In genomic region chr7:15949216-15949790, GRCm38 (mm10) we compare ENCODE assay signal across 9 mouse cellular contexts. TPM values are rescaled to one million over a fixed set of nuclear protein-coding genes. Genes with fewer than 3 reads are reported as not detected.
DNase-seq lines count a peak whose midpoint lies in the region; ATAC-seq and TF ChIP-seq lines count a peak whose summit lies in the region.
"Had no signal": no experiment of that assay in that cellular context is flagged by ENCODE, and none has a peak within 500 bp of the region (broad histone marks: within the 10 kb centered on the region; RNA-seq: fewer than 3 reads in every experiment).

No protein-coding gene starts in this region.

- peak; percentile 92 for DNase-seq in heart, adult 11 months
- no peak for DNase-seq in heart, adult 18-20 months
- no peak for DNase-seq in lung, postnatal 10 days
- peak; percentile 74 for DNase-seq in naive thymus-derived CD4-positive, alpha-beta T cell, adult 2 months (ENCODE audit: low read depth)
- no peak for DNase-seq in layer of hippocampus, postnatal 36 days
- no peak for DNase-seq in adrenal gland, postnatal 36 days

- H3K36me3 ChIP-seq in lung, embryonic 15.5 days: peaks cover 47% of the 10 kb centered on the region
- H3K36me3 ChIP-seq: midbrain, embryonic 15.5 days had no signal

- no peaks in the 10 kb centered on the region for H3K9me3 ChIP-seq in lung, embryonic 15.5 days
- H3K9me3 ChIP-seq: midbrain, embryonic 15.5 days had no signal

- 77% methylated on average over 7 of the region's 7 CpGs for WGBS in lung, embryonic 15.5 days

- peak overlapping the region; percentile 69; the same call in 1 of the 2 replicates for H3K27ac ChIP-seq in lung, embryonic 15.5 days
- H3K27ac ChIP-seq in embryonic fibroblast, embryonic 13.5 days (ENCODE audit: insufficient read depth, low read length): peak overlapping the region; percentile 75
- H3K27ac ChIP-seq: midbrain, embryonic 15.5 days had no signal

- peaks cover 32% of the 10 kb centered on the region for H3K4me1 ChIP-seq in lung, embryonic 15.5 days
- peaks cover 8% of the 10 kb centered on the region; the same call in 1 of the 2 replicates for H3K4me1 ChIP-seq in embryonic fibroblast, embryonic 13.5 days (ENCODE audit: control insufficient read depth, insufficient read depth, low read length)

- peak overlapping the region; percentile 20; the same call in 1 of the 2 replicates for H3K9ac ChIP-seq in lung, embryonic 15.5 days

- no peak for ATAC-seq in lung, embryonic 15.5 days (ENCODE audit: borderline replicate concordance, extremely low read depth, low FRiP score, low TSS enrichment)
- ATAC-seq: midbrain, embryonic 15.5 days had no signal

- H3K27me3 ChIP-seq in lung, embryonic 15.5 days: no peaks in the 10 kb centered on the region
- H3K27me3 ChIP-seq: midbrain, embryonic 15.5 days had no signal

- H3K4me3 ChIP-seq in lung, embryonic 15.5 days: no peak overlapping the region
- no peak overlapping the region for H3K4me3 ChIP-seq in embryonic fibroblast, embryonic 13.5 days (ENCODE audit: insufficient read depth, low read length)

- peak overlapping the region; percentile 53; the same call in 1 of the 2 replicates for H3K4me2 ChIP-seq in lung, embryonic 15.5 days

- TF ChIP-seq POLR2A in embryonic fibroblast, embryonic 13.5 days (IDR thresholded peaks at IDR 0.05; ENCODE audit: low read depth, low read length): no peak

- no peak for TF ChIP-seq CTCF in embryonic fibroblast, embryonic 13.5 days (IDR thresholded peaks at IDR 0.05; ENCODE audit: borderline replicate concordance, insufficient read depth, low read length)

RNA-seq across cellular contexts. Expression of gene Nop53, which starts 3.4 kb away (rescaled TPM):
- 100 to 1,000 TPM; 134 to 143 TPM for total RNA-seq in heart, adult 18-20 months (2021)
- 188 and 189 TPM in 2 replicates for polyA plus RNA-seq in lung, embryonic 15.5 days (2015; fragmentation: Nextera tagmentation; extraction: Ambion mirVana)
- polyA plus RNA-seq in embryonic fibroblast, embryonic 13.5 days (2011; ENCODE audit: insufficient read length, low read depth, missing spikeins): 87.7 and 98.1 TPM in 2 replicates
- 100 to 1,000 TPM; 112 to 113 TPM for total RNA-seq in layer of hippocampus, postnatal 36 days (2021)
- 100 to 1,000 TPM; 181 to 189 TPM for total RNA-seq in adrenal gland, postnatal 36 days (2021)

RNA-seq across cellular contexts. Expression of gene Ehd2, which starts 18.1 kb away (rescaled TPM):
- total RNA-seq in heart, adult 18-20 months (2021): 10 to 100 TPM; 65.8 to 77.3 TPM
- polyA plus RNA-seq in lung, embryonic 15.5 days (2015; fragmentation: Nextera tagmentation; extraction: Ambion mirVana): 82.9 and 89.9 TPM in 2 replicates
- 136 and 191 TPM in 2 replicates for polyA plus RNA-seq in embryonic fibroblast, embryonic 13.5 days (2011; ENCODE audit: insufficient read length, low read depth, missing spikeins)
- 1 to 10 TPM; 4.1 to 5.8 TPM for total RNA-seq in layer of hippocampus, postnatal 36 days (2021)
- total RNA-seq in adrenal gland, postnatal 36 days (2021): 10 to 100 TPM; 36.7 to 85.9 TPM

RNA-seq across cellular contexts. Expression of gene Selenow, which starts 27.1 kb away (rescaled TPM):
- total RNA-seq in heart, adult 18-20 months (2021): 100 to 1,000 TPM; 181 to 202 TPM
- polyA plus RNA-seq in lung, embryonic 15.5 days (2015; fragmentation: Nextera tagmentation; extraction: Ambion mirVana): 774 and 832 TPM in 2 replicates
- polyA plus RNA-seq in embryonic fibroblast, embryonic 13.5 days (2011; ENCODE audit: insufficient read length, low read depth, missing spikeins): 382 and 390 TPM in 2 replicates
- total RNA-seq in layer of hippocampus, postnatal 36 days (2021): 1,000 to 10,000 TPM; 1,445 to 1,563 TPM
- total RNA-seq in adrenal gland, postnatal 36 days (2021): 100 to 1,000 TPM; 174 to 216 TPM

Comparison
In these comparisons a context has a peak if more than half of its experiments do, and no peak if none do; other contexts are left out.
1. DNase-seq: peak in heart, adult 11 months (single experiment) and naive thymus-derived CD4-positive, alpha-beta T cell, adult 2 months (single experiment); none in heart, adult 18-20 months (0 of 2), lung, postnatal 10 days (single experiment), layer of hippocampus, postnatal 36 days (0 of 2) and adrenal gland, postnatal 36 days (0 of 2).
2. RNA of gene Ehd2, which starts 18.1 kb away (total RNA-seq): 36.7 to 85.9 TPM in adrenal gland, postnatal 36 days and 65.8 to 77.3 TPM in heart, adult 18-20 months; 4.1 to 5.8 TPM in layer of hippocampus, postnatal 36 days; every median in the first group is over 4 times any median in the second.
3. RNA of gene Selenow, which starts 27.1 kb away (total RNA-seq): 1,445 to 1,563 TPM in layer of hippocampus, postnatal 36 days; 174 to 216 TPM in adrenal gland, postnatal 36 days and 181 to 202 TPM in heart, adult 18-20 months; every median in the first group is over 4 times any median in the second.